Mouse (Mus musculus) hindbrain, embryonic 12.5 days (tissue): ENCODE measurements at regions not wholly inside any gene's neighbourhood (a gene's known extent, or its start where the extent isn't known, plus 50 kb on each side); places are given as distances from the start of the nearest gene placed in this dataset.

Source experiments
- ATAC-seq: fragments of 200-750 bp; cut with Nextera tagmentation; 2 replicates; pipeline ENCODE4 v1.8.0; 2017; ENCODE audit warnings: moderate TSS enrichment; ENCODE audit not compliant: low FRiP score
- H3K27ac ChIP-seq: fragments of 300-500 bp; sonication (generic); 2 replicates; pipeline ENCODE4 v1.5.1; 2016; ENCODE audit warnings: mild to moderate bottlenecking
- H3K27me3 ChIP-seq: fragments of 300-500 bp; sonication (generic); 2 replicates; pipeline ENCODE4 v1.6.1; 2016; ENCODE audit warnings: mild to moderate bottlenecking
- H3K36me3 ChIP-seq: fragments of 300-500 bp; sonication (generic); 2 replicates; pipeline ENCODE4 v1.6.1; 2016; ENCODE audit warnings: mild to moderate bottlenecking
- H3K4me1 ChIP-seq: fragments of 300-500 bp; sonication (generic); 2 replicates; pipeline ENCODE4 v1.6.1; 2016
- H3K4me2 ChIP-seq: fragments of 300-500 bp; sonication (generic); replicated peaks from 2 replicates; pipeline ENCODE4 v1.6.1; 2016; ENCODE audit warnings: mild to moderate bottlenecking
- H3K4me3 ChIP-seq: fragments of 300-500 bp; sonication (generic); 2 replicates; pipeline ENCODE4 v1.5.1; 2016; ENCODE audit warnings: mild to moderate bottlenecking
- H3K9ac ChIP-seq: fragments of 300-500 bp; sonication (generic); 2 replicates; pipeline ENCODE4 v1.6.1; 2016; ENCODE audit warnings: mild to moderate bottlenecking, moderate library complexity
- H3K9me3 ChIP-seq: fragments of 300-500 bp; sonication (generic); replicated peaks from 2 replicates; pipeline ENCODE4 v1.6.1; 2016; ENCODE audit warnings: mild to moderate bottlenecking
- WGBS: fragments of 180-500 bp; shearing (Covaris S2); methylation state at CpG from one replicate; pipeline ENCODE4 v1.1.7; 2016; 5-methylcytosine and 5-hydroxymethylcytosine counted together

DNA sequence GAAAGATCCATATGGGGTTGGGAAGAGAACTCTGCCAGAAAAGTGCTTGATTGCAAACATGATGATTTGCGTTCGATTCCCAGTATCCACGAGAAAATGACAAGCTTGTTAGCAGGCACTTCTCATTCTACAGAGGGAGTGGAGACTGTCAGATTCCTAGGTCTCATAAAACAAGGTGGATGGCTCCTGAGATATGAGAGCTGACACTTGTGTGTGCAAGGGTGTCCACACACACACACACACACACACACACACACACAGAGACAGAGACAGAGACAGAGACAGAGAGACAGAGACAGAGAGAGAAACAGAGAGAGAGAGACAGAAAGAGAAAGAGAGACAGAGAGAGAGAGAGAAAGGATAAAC lies 585.4 kb downstream of the Cdk5rap2 start:
- no peaks in the 10 kb centered on the region for H3K9me3 ChIP-seq
- H3K36me3 ChIP-seq = no peaks in the 10 kb centered on the region
- H3K27me3 ChIP-seq = peaks cover 4% of the 10 kb centered on the region
- H3K4me2 ChIP-seq = no peak overlapping the region
- H3K9ac ChIP-seq = no peak overlapping the region
- H3K4me3 ChIP-seq = no peak overlapping the region
- no peak overlapping the region for H3K27ac ChIP-seq
- WGBS = 39% methylated on average over 3 of the region's 3 CpGs
- peaks cover 14% of the 10 kb centered on the region for H3K4me1 ChIP-seq
- no peak for ATAC-seq

DNA sequence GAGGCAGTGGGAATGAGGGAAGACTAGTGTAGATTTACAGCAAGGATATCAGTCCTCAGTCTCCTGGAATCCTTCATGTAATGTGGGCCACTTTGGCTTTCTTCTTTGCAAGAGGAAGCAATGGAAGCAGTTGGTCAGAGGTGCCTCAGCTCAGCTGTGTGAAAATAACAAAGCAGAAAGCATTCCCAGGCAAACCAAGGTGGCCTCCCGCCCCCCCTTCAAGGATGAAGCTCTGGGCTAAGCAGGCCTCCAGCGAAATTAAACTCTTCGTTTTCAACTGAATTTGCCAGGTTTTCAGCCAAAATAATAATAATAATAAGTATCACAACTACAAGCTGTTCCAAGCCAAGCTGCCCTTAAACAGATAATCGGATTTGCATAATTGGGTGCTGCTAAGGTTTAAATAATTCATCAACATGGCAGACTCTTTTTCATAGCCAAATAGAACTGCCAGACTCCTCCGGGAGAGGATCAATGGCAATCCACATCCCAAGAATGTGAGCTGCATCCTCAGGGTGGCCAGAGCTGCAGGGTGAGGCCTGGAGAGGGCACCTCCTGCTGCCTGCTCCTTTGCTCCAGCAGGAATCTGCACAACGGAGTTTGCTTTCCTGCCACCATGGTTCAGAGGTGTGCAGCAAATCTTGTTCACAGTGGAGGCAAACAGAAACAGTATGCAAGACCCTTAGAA lies 585.9 kb downstream of the Cdk5rap2 start:
- Histone ChIP-seq H3K27ac (peak overlapping the region; percentile 7; the same call in 1 of the 2 replicates), H3K4me3 (no peak overlapping the region), H3K27me3 (peaks cover 4% of the 10 kb centered on the region), H3K36me3 (no peaks in the 10 kb centered on the region), H3K4me1 (peaks cover 14% of the 10 kb centered on the region), H3K9ac (no peak overlapping the region), H3K4me2 (no peak overlapping the region), H3K9me3 (no peaks in the 10 kb centered on the region)
- ATAC-seq = peak; percentile 75
- WGBS = 13% methylated on average over 6 of the region's 6 CpGs

DNA sequence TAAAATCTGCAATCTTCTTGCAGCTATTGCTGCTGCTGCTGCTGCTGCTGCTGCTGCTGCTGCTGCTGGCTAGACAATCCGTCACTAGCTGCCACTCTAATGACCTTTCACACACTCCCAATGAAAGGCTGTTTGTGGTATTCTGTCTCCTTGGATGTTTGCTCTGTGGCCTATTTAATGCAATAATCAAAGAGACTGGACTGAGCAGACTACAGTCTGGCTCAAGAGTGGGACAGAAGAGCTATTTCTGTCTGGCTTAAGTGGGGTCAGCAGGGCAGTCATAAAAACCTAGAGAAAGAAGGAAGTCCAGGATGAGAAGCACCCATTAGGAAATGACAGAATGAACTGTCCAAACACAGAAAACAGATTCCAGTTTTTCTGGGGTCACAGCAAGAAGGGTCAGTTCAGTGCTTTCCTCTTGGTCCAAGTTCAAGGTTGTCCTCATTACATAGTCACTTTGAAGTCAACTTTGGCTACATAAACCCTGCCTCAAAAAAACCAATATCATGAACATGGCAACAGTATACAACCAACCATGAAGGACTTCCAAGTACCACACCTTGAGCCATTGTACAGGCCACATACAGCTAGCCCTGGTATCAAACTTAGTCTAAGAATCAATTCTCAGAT lies 586.8 kb downstream of the Cdk5rap2 start:
- Histone ChIP-seq H3K27me3 (peaks cover 4% of the 10 kb centered on the region), H3K4me3 (no peak overlapping the region), H3K9me3 (no peaks in the 10 kb centered on the region), H3K4me2 (no peak overlapping the region), H3K27ac (no peak overlapping the region), H3K9ac (no peak overlapping the region), H3K4me1 (peaks cover 14% of the 10 kb centered on the region), H3K36me3 (no peaks in the 10 kb centered on the region)
- ATAC-seq = peak; percentile 48; the same call in 1 of the 2 replicates
- WGBS = 11% methylated on average over 1 of the region's 1 CpGs

DNA sequence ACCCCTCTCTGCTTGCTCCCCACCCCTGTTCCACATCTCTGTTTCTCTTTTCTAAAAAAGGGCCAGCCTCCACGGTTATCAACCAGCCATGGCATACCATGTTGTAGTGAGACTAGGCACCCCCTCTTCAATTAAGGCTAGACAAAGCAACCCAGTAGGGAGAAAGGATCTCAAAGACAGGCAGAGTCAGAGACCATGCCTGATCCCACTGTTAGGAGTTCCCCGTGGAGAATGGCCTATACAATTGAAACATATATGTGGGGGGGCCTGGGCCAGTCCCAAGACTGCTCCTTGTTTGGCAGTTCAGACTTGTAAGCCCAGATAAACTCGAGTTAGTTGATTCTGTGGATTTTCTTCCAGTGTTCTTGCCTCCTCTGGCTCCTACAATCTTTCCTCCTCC lies 591.4 kb downstream of the Cdk5rap2 start:
- Histone ChIP-seq H3K36me3 (no peaks in the 10 kb centered on the region), H3K27ac (no peak overlapping the region), H3K4me1 (peaks cover 6% of the 10 kb centered on the region; the same call in 1 of the 2 replicates), H3K9me3 (no peaks in the 10 kb centered on the region), H3K9ac (no peak overlapping the region), H3K27me3 (peaks cover 4% of the 10 kb centered on the region; the same call in 1 of the 2 replicates), H3K4me2 (no peak overlapping the region), H3K4me3 (no peak overlapping the region)
- ATAC-seq = peak; percentile 60; the same call in 1 of the 2 replicates
- WGBS = 14% methylated on average over 3 of the region's 3 CpGs

DNA sequence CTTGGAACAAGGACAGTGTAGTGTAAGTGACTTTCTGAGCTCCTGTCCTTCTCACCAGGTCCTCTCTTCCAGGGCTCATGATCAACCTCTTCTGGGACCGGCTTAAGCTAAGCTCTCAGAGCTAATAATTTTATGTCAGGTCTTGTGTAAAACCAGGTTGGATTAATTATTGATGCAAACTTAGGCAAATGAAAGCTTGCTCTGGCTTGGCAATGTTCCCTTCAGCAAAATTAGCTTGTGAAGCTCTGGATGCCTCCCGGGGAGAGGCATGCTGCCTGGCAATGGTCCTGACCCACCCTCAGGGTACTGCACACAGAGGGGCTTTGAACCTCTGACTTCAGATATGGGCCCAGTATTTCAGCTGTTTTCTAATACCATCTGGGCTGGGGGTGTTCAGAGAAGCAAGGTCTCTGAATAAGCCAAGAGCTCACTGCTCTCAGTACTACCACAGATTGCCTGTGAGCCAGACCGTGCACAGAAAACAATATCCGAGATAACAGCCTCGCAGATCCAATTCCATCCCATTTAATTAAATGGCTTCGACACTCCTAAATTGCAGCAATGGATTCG lies 624.7 kb downstream of the Cdk5rap2 start:
- H3K4me2 ChIP-seq = no peak overlapping the region
- H3K4me3 ChIP-seq = no peak overlapping the region
- no peak for ATAC-seq
- no peaks in the 10 kb centered on the region for H3K36me3 ChIP-seq
- H3K9me3 ChIP-seq = no peaks in the 10 kb centered on the region
- H3K27me3 ChIP-seq = no peaks in the 10 kb centered on the region
- H3K9ac ChIP-seq = no peak overlapping the region
- 85% methylated on average over 7 of the region's 7 CpGs for WGBS
- no peak overlapping the region for H3K27ac ChIP-seq
- no peaks in the 10 kb centered on the region for H3K4me1 ChIP-seq

DNA sequence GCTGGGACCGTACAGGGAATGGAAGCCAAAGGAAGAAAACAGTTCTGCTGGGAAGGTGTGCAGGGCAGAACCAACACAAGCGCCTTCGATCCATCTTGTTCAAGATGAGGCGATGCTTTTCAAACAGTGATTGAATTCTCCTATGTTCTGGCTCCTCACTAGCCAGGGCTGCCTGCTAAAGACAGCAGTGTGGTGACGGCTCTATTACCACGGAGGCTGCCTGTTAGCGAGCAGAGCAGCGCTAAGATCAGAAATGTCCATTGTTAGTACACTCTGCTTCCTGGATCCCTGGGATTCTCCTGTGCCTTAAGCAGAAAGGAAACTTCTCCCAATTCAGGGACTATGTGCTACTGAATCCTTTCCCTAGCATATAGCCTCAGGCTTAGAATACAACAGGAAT lies 629.0 kb downstream of the Cdk5rap2 start:
- Histone ChIP-seq H3K9me3 (no peaks in the 10 kb centered on the region), H3K4me1 (no peaks in the 10 kb centered on the region), H3K4me2 (no peak overlapping the region), H3K9ac (no peak overlapping the region), H3K27me3 (no peaks in the 10 kb centered on the region), H3K36me3 (no peaks in the 10 kb centered on the region), H3K4me3 (no peak overlapping the region), H3K27ac (no peak overlapping the region)
- ATAC-seq = no peak
- WGBS = 72% methylated on average over 8 of the region's 8 CpGs

DNA sequence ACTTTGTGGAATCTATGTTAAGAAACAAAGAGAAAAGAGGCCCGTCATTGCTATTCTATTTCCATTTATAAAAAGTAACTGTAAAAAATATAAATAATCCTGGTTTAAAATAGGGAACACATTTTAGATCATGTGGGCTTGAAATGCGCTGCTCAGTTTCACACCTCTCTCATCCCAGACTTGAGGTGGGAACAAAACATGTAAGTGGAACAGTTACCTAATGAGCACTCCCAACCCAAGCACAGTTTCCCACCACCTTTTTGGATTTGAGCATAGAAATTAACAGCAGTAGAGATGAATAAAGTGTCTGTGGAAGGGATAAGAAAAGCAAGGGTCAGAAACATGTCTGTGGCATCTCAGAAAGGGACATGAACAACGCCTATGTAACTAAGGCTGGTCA lies 648.4 kb downstream of the Cdk5rap2 start:
- WGBS = 86% methylated on average over 3 of the region's 3 CpGs
- H3K27me3 ChIP-seq = no peaks in the 10 kb centered on the region
- no peak overlapping the region for H3K4me3 ChIP-seq
- no peak for ATAC-seq
- H3K4me2 ChIP-seq = no peak overlapping the region
- H3K36me3 ChIP-seq = no peaks in the 10 kb centered on the region
- no peaks in the 10 kb centered on the region for H3K4me1 ChIP-seq
- H3K27ac ChIP-seq = no peak overlapping the region
- H3K9me3 ChIP-seq = no peaks in the 10 kb centered on the region
- H3K9ac ChIP-seq = no peak overlapping the region

DNA sequence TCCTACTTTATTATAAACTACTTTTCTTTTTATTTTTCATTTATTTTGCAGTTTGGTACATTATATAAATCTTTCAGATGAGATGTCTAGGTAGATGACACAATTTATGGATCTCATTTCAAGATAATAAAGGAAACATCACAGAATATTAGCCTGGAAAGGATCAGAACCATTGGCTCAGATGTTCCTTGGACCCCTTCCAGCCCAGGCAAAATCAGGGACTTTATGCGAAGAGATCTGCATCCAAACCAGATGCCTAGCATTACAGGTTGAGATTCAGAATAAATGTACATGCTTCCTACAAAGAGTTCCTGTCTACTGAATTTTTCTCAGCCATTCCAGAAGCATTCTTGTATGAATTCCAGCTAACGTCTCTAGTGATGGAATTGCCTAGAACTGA lies 650.6 kb downstream of the Cdk5rap2 start:
- H3K4me2 ChIP-seq = no peak overlapping the region
- no peaks in the 10 kb centered on the region for H3K9me3 ChIP-seq
- no peak for ATAC-seq
- no peak overlapping the region for H3K4me3 ChIP-seq
- H3K27me3 ChIP-seq = no peaks in the 10 kb centered on the region
- H3K4me1 ChIP-seq = no peaks in the 10 kb centered on the region
- no peaks in the 10 kb centered on the region for H3K36me3 ChIP-seq
- no peak overlapping the region for H3K9ac ChIP-seq
- H3K27ac ChIP-seq = no peak overlapping the region
- 84% methylated on average over 2 of the region's 2 CpGs for WGBS

DNA sequence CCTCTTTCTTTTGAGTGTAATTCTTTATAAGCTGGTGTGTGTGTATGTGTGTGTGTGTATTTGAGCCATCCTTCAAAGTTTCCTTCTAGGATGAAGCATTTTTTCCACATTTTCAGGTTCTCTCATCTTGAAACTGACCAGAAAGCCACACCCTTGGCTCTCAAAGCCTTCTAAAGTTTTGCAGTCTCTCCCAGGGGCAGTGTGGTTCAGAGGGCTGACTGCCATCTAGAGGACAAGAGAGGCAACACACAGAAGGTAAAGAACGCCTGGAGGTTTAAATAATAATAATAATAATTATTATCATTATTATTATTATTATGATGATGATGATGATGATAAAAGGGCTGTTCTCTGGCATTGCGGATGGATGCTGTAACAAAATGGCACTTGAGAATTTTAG lies 655.7 kb downstream of the Cdk5rap2 start:
- WGBS = 69% methylated on average over 2 of the region's 2 CpGs
- Histone ChIP-seq H3K27ac (no peak overlapping the region), H3K4me1 (no peaks in the 10 kb centered on the region), H3K9me3 (no peaks in the 10 kb centered on the region), H3K4me2 (no peak overlapping the region), H3K36me3 (no peaks in the 10 kb centered on the region), H3K27me3 (no peaks in the 10 kb centered on the region), H3K9ac (no peak overlapping the region), H3K4me3 (no peak overlapping the region)
- ATAC-seq = no peak

DNA sequence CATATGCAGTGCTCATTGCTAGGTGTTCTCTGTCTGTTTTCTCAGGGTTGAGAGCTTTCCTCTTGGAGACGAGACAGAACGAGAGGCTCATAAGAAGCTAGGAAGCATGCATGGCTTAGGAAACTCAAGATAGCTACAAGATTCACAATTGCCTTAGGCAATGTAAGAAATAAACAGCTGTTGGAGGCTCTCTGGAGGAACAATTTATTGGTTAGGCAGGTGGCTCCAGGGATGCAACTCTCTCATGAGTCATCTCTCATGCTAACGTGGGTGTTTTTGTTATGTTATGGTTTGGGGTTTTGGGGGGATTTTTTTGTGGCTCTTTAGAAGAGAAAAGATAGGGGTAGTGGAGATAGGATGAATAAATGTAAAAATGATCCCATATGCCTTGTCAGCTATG lies 657.2 kb downstream of the Cdk5rap2 start:
- H3K27me3 ChIP-seq = no peaks in the 10 kb centered on the region
- H3K36me3 ChIP-seq = no peaks in the 10 kb centered on the region
- no peak overlapping the region for H3K27ac ChIP-seq
- no peaks in the 10 kb centered on the region for H3K9me3 ChIP-seq
- H3K4me1 ChIP-seq = no peaks in the 10 kb centered on the region
- 85% methylated on average over 3 of the region's 3 CpGs for WGBS
- H3K9ac ChIP-seq = no peak overlapping the region
- no peak overlapping the region for H3K4me3 ChIP-seq
- no peak overlapping the region for H3K4me2 ChIP-seq
- no peak for ATAC-seq

DNA sequence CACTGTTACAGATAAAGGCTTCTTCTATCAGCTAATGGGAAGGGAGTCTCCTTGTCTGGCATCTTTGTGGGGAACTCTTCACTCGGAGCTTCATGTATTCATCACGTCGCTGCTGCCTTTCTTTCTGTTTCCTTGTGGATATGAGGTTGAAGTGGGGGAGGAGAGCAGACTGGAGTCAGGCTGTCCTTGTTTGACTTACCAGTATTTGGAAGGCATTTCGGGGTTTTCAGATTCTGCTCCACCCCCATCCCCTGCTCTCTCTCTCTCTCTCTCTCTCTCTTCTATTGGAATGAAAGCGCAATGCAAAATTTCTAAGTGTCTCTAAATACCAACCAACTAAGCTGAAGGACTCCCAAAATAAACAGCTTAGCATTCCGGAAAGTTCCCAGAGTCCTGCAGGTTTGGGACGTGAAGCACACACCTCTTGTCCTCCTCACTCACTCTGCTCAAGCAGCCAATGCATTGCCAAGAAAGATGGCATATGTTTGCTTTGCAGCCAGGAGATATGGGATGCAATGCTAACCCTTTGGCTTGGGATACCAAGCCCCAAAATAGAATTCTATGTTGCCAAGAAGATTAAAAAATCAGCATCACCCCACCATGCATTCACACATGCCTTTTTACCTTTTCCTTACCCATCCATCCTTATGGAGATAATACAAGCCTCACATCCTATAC lies 670.3 kb downstream of the Cdk5rap2 start:
- Histone ChIP-seq H3K9me3 (no peaks in the 10 kb centered on the region), H3K4me3 (no peak overlapping the region), H3K4me1 (no peaks in the 10 kb centered on the region), H3K36me3 (no peaks in the 10 kb centered on the region), H3K9ac (no peak overlapping the region), H3K27me3 (no peaks in the 10 kb centered on the region), H3K27ac (no peak overlapping the region), H3K4me2 (no peak overlapping the region)
- 81% methylated on average over 7 of the region's 7 CpGs for WGBS
- no peak for ATAC-seq
